Mouse (Mus musculus): ENCODE results near the gene Hist1h4d.

Gene Hist1h4d

GRCm38 (mm10) chr13:23591206-23591605 lies 9.8 kb downstream of the Hist1h4d start:
- in situ Hi-C loops (cut with MboI; ENCODE audit: low sequenced_read_pairs), result loop anchor here (10.0 kb wide), 1 partner anchor 156 kb away; no protein-coding TSS in a partner anchor

GRCm38 (mm10) chr13:23591886-23592285 lies 10.5 kb downstream of the Hist1h4d start:
- in situ Hi-C loops (cut with MboI; ENCODE audit: low sequenced_read_pairs), result loop anchor here (10.0 kb wide), 1 partner anchor 157 kb away; no protein-coding TSS in a partner anchor

GRCm38 (mm10) chr13:23592614-23593013 lies 11.2 kb downstream of the Hist1h4d start:
- in situ Hi-C loops (cut with MboI; ENCODE audit: low sequenced_read_pairs), result loop anchor here (10.0 kb wide), 1 partner anchor 158 kb away; no protein-coding TSS in a partner anchor

GRCm38 (mm10) chr13:23593051-23593770 lies 11.8 kb downstream of the Hist1h4d start:
- in situ Hi-C loops (cut with MboI; ENCODE audit: low sequenced_read_pairs), result loop anchor here (10.0 kb wide), 1 partner anchor 158 kb away; no protein-coding TSS in a partner anchor

- in situ Hi-C loops (cut with MboI; ENCODE audit: low sequenced_read_pairs), result loop anchor here (10.0 kb wide), 1 partner anchor 160 kb away; no protein-coding TSS in a partner anchor
Measured at GRCm38 (mm10) chr13:23595185-23595584, 13.8 kb downstream of the Hist1h4d start.

- in situ Hi-C loops (cut with MboI; ENCODE audit: low sequenced_read_pairs), result loop anchor here (10.0 kb wide), 1 partner anchor 161 kb away; no protein-coding TSS in a partner anchor
Measured at GRCm38 (mm10) chr13:23595622-23596372, 14.4 kb downstream of the Hist1h4d start.

GRCm38 (mm10) chr13:23597957-23598356 lies 16.6 kb downstream of the Hist1h4d start:
- in situ Hi-C loops (cut with MboI; ENCODE audit: low sequenced_read_pairs), result loop anchor here (10.0 kb wide), 1 partner anchor 163 kb away; no protein-coding TSS in a partner anchor

- in situ Hi-C loops (cut with MboI; ENCODE audit: low sequenced_read_pairs), result no loop called here
Measured at GRCm38 (mm10) chr13:23603182-23603699, 21.8 kb downstream of the Hist1h4d start.

GRCm38 (mm10) chr13:23604452-23604851 lies 23.1 kb downstream of the Hist1h4d start:
- in situ Hi-C loops (cut with MboI; ENCODE audit: low sequenced_read_pairs), result no loop called here

GRCm38 (mm10) chr13:23605052-23605451 lies 23.7 kb downstream of the Hist1h4d start:
- in situ Hi-C loops (cut with MboI; ENCODE audit: low sequenced_read_pairs), result no loop called here

GRCm38 (mm10) chr13:23609209-23609608 lies 27.8 kb downstream of the Hist1h4d start:
- in situ Hi-C loops (cut with MboI; ENCODE audit: low sequenced_read_pairs), result no loop called here

GRCm38 (mm10) chr13:23609844-23610243 lies 28.4 kb downstream of the Hist1h4d start:
- in situ Hi-C loops (cut with MboI; ENCODE audit: low sequenced_read_pairs), result no loop called here

- in situ Hi-C loops (cut with MboI; ENCODE audit: low sequenced_read_pairs), result no loop called here
Measured at GRCm38 (mm10) chr13:23610393-23610792, 29.0 kb downstream of the Hist1h4d start.

- in situ Hi-C loops (cut with MboI; ENCODE audit: low sequenced_read_pairs), result no loop called here
Measured at GRCm38 (mm10) chr13:23611638-23612037, 30.2 kb downstream of the Hist1h4d start.

- in situ Hi-C loops (cut with MboI; ENCODE audit: low sequenced_read_pairs), result loop anchor here (10.0 kb wide), 1 partner anchor 75 kb away; the partner anchor contains the start of genes Hist1h1t and Hist1h4c
Measured at GRCm38 (mm10) chr13:23620056-23620732, 38.8 kb downstream of the Hist1h4d start.

GRCm38 (mm10) chr13:23620733-23621531 lies 39.5 kb downstream of the Hist1h4d start, which contains the start of gene Hist1h2be:
TSS of gene Hist1h2be (minus strand) at chr13:23621124.
- in situ Hi-C loops (cut with MboI; ENCODE audit: low sequenced_read_pairs), result loop anchor here (10.0 kb wide), 1 partner anchor 74 kb away; the partner anchor contains the start of genes Hist1h1t and Hist1h4c

GRCm38 (mm10) chr13:23621532-23622174 lies 40.3 kb downstream of the Hist1h4d start:
- in situ Hi-C loops (cut with MboI; ENCODE audit: low sequenced_read_pairs), result loop anchor here (10.0 kb wide), 1 partner anchor 73 kb away; the partner anchor contains the start of genes Hist1h1t and Hist1h4c

- in situ Hi-C loops (cut with MboI; ENCODE audit: low sequenced_read_pairs), result loop anchor here (10.0 kb wide), 1 partner anchor 73 kb away; the partner anchor contains the start of genes Hist1h1t and Hist1h4c
Measured at GRCm38 (mm10) chr13:23622175-23622671, 40.8 kb downstream of the Hist1h4d start, which contains the start of gene Hist1h1e. TSS of gene Hist1h1e (minus strand) at chr13:23622558.
